Mouse (Mus musculus) common myeloid progenitor, adult 5-6 weeks (primary cell): ENCODE results near the gene Aqp9. TPM values are rescaled to one million over a fixed set of nuclear protein-coding genes. Genes with fewer than 3 reads are reported as not detected.
"Not testable (repeated sequence)": the region's sequence is repeated elsewhere in the genome, so short reads cannot be mapped to it uniquely, and the experiment has no call there.

ENCODE experiments used
- ATAC-seq: replicated peaks from 2 replicates; pipeline ENCODE4 v1.8.0; 2016; ENCODE audit warnings: low read depth, mild to moderate bottlenecking, moderate TSS enrichment, inconsistent platforms; ENCODE audit not compliant: poor library complexity, severe bottlenecking
- total RNA-seq: library from RNA; stranded (forward); fragments of 200-1000, 187-1606 nt; gene quantifications from 2 replicates; pipeline ENCODE4 v1.2.3, GENCODE M21; 2017

Gene Aqp9
- total RNA-seq, 1 experiment from 2014 or later: 29.0 TPM

- ATAC-seq: peak; percentile 89
These were observed 19.6 kb downstream of the Aqp9 start for GRCm38 (mm10) chr9:71148890-71149289.

DNA sequence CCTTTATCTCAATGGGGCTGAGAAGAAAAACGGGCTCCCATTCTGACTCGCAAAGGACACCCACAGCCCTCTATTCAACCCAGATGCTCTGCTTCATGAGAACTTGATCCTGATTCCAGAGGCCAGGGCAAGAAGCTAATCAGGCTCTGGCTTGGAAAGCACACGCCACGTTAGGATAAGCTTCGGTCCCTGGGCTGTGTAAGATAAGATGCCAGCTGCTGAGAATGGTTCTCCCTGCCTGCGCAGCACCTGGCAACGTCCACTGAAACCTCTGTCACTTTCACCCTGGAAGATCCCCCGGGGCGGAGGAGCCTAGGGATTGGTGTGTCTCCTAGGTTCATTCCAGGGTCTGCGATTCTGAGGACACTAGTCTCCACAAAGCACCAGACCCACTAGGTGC lies 22.3 kb downstream of the Aqp9 start:
- ATAC-seq: no peak; the same call in 1 of the 2 replicates

- ATAC-seq: no peak
These were observed 28.3 kb downstream of the Aqp9 start for GRCm38 (mm10) chr9:71140205-71140604.

DNA sequence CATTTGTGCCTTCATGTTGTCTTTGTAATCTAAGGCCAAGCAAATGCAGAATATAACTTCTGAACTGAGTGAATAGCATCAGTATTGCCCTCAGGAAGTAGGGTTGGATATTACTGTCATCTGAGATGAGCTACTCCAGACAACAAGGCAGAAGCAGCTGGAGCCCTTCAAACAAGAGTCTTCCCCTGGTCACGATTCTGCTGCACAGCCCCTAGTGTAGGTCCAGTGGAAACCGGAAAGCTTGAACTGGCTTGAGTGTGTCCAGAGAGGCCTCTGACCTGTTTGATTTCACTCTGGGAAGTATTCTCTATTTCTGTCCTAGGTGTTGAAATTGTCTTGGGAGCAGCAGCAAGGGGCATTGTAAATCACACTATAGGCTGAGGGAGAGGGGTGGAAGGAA lies 29.5 kb downstream of the Aqp9 start:
- no peak for ATAC-seq

GRCm38 (mm10) chr9:71137267-71137945 lies 31.1 kb downstream of the Aqp9 start:
- no peak for ATAC-seq

- ATAC-seq: no peak
These were observed 33.4 kb downstream of the Aqp9 start for GRCm38 (mm10) chr9:71135073-71135472.

GRCm38 (mm10) chr9:71133190-71133589 lies 35.3 kb downstream of the Aqp9 start:
- ATAC-seq: no peak

DNA sequence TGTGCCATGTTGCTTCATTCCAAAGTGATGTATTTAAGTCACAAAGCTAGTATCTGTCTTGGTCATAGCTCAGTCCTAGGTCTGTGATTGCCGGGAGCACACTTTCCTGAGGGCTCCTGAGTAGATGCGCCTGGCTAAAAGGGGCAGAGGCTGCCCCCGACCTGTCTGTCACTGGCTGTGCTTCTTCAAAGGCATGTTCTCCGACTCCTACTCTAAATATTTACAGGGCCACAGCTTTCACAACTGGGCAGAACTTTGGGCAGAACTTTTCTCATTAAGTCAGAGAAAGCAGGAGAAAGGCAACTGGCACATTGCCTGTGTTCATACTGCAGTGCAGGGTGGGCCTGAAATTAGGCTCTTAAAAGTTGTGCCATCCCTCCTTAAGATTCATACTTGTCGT lies 36.7 kb downstream of the Aqp9 start:
- ATAC-seq: no peak

GRCm38 (mm10) chr9:71128911-71129310 lies 39.6 kb downstream of the Aqp9 start:
- ATAC-seq: peak; percentile 97

DNA sequence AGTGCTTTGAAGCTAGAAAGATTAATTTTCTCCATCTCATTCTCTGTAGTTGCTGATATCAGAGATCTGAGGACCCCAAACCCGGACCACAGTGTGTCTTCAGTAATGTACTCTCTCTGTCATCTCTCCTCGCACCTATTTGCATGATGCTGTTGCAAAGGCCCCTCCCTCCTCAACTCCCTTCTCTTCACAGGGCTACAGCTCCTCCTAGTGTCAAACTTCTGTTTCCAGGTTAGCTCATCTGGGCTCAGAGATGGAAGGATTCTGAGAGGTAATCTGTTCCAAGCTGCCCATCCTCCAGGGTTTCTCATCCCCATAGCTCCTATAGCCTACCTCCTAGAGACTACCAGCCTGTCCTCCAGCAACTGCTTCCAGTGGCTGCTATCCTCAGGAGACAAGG lies 42.3 kb downstream of the Aqp9 start:
- ATAC-seq: no peak

- ATAC-seq: not testable (repeated sequence)
These were observed 45.4 kb downstream of the Aqp9 start for GRCm38 (mm10) chr9:71123095-71123494.

GRCm38 (mm10) chr9:71120924-71121323 lies 47.6 kb downstream of the Aqp9 start:
- ATAC-seq: no peak

- ATAC-seq: no peak
These were observed 55.3 kb downstream of the Aqp9 start for GRCm38 (mm10) chr9:71113166-71113565.

GRCm38 (mm10) chr9:71103521-71103920 lies 65.0 kb downstream of the Aqp9 start:
- ATAC-seq: no peak

DNA sequence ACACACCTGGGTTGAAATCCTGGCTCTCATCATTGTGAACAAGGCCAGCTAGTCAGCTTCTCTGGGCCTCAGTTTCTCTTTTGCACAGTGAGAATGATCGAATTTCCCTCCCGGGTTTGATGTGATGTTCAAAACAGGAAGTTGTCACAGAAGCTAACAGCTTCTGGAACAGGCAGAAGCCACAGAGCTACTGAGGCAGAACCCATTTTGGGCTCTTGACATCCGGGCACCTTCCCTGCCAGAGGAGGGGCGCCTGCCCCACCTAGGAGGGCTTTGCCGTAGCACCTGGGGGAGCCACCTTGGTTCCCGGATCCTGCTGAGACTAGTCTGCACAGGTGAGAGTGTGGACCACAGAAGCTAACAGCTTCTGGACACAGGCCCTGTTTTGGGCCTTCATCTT lies 74.4 kb downstream of the Aqp9 start:
- no peak for ATAC-seq

DNA sequence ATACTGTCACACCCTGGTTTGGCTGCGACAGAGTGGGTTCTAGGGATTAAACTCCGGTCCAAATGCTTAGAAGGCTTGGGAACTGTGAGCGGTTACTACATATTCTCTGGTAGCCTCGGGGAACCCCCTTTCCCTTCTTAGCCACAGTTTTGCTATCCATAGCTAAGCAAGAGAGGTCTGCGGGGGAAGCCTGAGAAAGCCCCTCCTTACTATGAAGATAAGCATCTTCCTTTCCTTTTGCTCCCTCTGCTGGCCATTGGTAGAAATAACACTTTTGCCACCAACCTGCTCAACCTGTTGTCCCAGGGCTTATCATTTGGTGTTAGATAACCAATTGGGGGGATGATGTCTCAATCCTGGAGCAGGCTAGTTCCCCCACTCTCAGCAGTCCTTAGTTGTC lies 76.4 kb downstream of the Aqp9 start:
- peak; percentile 81 for ATAC-seq

DNA sequence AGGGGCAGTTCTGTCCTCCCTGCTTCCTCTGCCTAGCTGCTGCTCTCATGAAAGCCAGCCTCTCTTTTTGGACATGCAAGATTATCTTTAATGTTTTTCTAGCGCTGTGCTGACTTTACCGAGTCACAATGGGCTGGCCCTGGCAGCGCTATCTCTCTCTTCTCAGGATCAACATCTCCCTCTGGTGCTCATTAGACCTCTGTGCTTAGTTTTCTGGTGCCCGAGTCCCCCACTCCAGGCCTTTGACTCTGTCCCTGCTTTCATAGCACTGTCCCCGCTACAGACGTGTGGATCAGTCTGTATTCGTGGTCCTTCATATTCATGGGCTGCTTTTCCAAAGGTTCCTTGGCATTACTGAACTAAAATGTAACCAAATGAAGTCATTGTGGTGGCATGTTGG lies 89.3 kb downstream of the Aqp9 start:
- peak; percentile 65; the same call in 1 of the 2 replicates for ATAC-seq

- no peak for ATAC-seq
These were observed 91.1 kb downstream of the Aqp9 start for GRCm38 (mm10) chr9:71077251-71077825.

DNA sequence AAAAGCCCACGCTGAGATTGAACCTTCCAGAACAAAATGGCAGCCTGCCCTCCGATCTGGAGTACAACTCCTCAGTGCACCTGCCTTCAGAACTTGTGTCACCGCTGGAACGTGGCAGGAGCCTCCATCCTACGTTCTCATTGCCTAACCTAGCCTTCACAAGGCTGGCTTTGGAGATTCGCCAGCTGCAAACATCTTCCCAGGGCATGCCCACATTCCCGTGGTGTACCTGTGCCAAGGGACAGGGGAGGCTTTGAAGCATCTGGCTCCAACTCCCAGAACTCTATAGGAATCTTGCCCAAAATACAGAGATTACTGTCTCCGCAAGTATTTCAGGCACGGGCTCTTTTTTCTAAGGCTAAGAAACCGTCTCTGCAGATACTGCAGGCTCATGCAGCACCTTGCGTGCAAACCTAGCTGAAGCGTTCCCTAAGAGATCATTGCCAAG lies 92.3 kb downstream of the Aqp9 start:
- ATAC-seq: no peak

DNA sequence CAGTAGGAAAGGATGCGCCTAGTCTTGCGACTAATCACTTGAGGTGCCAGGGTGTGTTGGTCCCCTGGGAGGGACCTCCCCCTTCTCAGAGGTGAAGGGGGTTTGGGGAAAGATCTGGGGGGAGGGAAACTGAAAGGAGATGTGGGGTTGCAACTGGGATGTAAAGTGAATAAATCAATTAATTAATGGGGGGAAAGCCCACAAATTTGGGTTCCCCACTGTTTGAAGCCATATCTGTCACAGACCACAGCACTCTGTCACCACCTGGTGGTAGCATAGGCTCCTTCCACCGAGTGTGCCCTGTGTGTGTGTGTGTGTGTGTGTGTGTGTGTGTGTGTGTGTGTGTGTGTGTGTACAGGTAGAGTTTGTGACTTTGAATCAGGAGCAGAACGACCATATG lies 94.7 kb downstream of the Aqp9 start:
- peak; percentile 72 for ATAC-seq

- ATAC-seq: peak; percentile 36; the same call in 1 of the 2 replicates
These were observed 95.4 kb downstream of the Aqp9 start for GRCm38 (mm10) chr9:71073076-71073475.

DNA sequence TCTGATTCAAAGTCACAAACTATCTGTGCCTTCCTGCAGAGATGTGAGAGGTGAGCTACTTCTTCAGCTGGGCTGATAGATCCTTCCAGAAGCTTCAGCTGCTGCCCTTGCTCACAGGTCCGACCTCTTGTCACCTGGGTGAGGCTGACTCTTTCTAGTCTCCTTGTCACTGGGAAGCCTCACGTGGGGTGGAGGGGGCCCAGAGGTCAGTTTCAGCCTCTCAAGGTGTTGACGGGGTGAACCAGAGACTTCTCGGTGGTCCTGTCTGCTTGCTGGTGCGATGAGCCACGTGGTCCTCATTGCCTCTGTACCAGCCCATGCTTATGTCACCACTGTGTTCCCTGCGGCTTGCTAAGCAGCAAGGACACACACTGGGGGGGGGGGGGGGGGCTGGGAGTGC lies 96.0 kb downstream of the Aqp9 start:
- ATAC-seq: no peak
